Mouse (Mus musculus) left cerebral cortex, adult 18-20 months (tissue): ENCODE results near the gene Mroh3. TPM values are rescaled to one million over a fixed set of nuclear protein-coding genes. Genes with fewer than 3 reads are reported as not detected.
A peak's percentile ranks its signal among the peaks of the same experiment; 100 is the strongest.

Experiments
- DNase-seq, 2 experiments: peaks; one replicate each; pipeline ENCODE4 v3.0.0; 2021 to 2022; ENCODE audit warnings: low spot score in 2 of 2, mixed read lengths in 1 of 2
- long read RNA-seq, 2 experiments: library from polyadenylated mRNA; stranded (forward); transcript quantifications; one replicate each; pipeline ENCODE4 v2.0.0; 2021
- total RNA-seq, 2 experiments: library from RNA; stranded (reverse); gene quantifications; 2 replicates each; pipeline ENCODE4 v1.2.3; 2021

The Mroh3 gene
- 1 to 10 TPM in 1 of 2 experiments, under 1 TPM in 1; 0.42 to 1.1 TPM for total RNA-seq
- long read RNA-seq, experiment 1 = 0 reads
- long read RNA-seq, experiment 2 = 0 reads

DNA sequence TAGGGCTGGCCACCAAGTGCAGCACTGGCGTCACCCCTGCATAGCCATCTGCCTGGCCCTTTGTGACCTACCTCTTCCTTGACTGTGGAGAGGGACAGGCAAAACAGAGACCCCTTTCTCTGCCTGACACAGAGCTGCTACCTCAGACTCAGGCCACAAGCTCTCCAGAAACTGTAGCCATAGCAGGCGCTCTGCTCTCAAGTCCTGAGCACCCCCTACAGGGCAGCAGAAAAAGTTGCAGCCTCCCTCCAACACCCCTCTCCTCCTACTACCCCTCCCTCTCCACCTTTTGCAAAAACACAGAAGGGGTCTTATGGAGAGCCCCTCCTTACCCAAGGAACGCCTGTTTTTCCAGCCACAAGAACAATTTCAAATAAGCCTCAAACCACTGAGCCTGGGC lies at the start of gene Mroh3:
Mroh3 (minus strand) TSS at position 26 of the 400 bp plus-strand sequence.
- DNase-seq = peak in 1 of 2 experiments; percentile 37

GRCm38 (mm10) chr1:136260635-136261238 lies 48.1 kb upstream of the Mroh3 start, which contains the start of gene Gpr25:
Gpr25 (minus strand) TSS chr1:136260873.
- peak in 1 of 2 experiments; percentile 8 for DNase-seq

DNA sequence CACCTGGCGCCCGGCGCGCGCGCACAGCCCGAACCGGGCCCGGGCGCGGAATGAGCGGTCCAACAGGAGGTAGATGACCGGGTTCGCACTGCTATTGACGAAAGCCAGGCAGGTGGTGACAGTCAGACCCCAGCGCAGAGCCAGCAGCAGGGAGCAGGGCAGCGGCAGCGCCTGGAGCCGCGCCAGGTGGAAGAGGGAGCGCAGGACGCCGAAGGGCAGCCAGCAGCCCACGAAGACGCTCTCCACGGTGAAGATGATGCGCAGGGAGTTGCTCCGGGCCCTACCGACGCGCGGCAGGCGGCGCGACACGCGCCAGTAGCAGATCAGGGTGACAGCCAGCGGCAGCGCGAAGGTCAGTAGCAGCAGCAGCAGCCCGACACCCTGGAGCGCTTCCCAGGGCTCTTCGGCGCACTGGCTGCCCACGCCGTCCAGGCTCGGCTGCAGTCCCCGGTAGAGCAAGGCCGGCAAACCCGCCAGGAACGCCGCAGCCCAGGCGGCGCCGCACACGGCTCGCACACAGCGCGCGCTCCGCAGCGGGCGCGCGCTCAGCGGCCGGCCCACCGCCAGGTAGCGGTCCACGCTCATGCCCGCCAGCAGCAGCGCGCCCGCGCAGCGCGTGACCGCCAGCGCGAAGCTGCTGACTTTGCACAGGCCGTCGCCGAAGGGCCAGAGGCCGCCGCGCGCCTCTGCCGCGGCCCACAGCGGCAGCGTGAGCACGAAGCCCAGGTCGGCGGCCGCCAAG lies 47.4 kb upstream of the Mroh3 start:
- peak; percentile 65 to 83 for DNase-seq

GRCm38 (mm10) chr1:136259543-136259892 lies 46.9 kb upstream of the Mroh3 start:
- peak in 1 of 2 experiments; percentile 7 for DNase-seq

DNA sequence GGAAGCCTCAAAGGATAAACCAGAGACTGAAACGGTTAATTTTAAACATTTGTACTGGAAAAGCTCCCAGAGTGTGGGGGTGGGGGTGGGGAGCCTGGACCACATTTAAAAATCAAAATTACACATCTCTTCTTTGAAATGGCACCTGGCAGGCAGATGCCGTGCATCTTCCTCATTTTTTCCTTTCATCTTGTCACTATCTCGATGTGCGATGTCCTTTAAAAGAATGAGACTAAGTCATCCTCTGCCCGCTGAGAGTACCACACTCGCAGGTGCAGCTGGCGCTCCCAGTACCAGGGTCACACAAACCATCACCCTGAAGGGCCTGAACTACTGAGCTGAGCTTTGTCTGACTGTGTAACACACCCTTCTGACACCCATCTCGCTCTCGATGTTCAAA lies 45.9 kb upstream of the Mroh3 start:
- DNase-seq = no peak

- no peak for DNase-seq
Observed at GRCm38 (mm10) chr1:136255657-136256056, 43.0 kb upstream of the Mroh3 start.

- no peak for DNase-seq
Observed at GRCm38 (mm10) chr1:136255174-136255573, 42.5 kb upstream of the Mroh3 start.

DNA sequence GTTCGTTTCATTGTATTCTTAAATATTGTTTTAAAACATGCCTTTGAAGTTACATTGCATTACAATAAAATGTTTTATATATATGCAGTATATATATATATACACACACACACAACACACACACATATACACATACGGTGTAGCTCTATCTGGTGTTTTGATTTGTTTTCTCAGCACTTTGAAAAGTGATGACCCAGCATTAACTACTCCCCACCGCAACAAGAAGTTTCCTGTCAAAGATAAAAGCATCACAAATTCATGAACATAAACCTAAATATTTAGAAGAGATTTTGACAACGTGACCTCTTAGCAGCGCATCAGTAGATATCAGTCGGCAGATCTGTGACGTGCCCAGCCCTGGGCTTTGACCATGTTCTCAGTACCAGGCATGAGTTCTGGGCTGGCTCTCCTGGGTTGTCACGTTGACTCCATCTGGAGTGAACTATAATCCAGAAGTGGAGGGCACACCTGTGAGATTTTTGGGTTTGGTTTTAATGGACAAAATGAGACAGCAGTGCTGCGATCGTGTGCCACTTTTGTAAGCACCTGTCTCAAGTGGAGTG lies 42.0 kb upstream of the Mroh3 start:
- DNase-seq = no peak

DNA sequence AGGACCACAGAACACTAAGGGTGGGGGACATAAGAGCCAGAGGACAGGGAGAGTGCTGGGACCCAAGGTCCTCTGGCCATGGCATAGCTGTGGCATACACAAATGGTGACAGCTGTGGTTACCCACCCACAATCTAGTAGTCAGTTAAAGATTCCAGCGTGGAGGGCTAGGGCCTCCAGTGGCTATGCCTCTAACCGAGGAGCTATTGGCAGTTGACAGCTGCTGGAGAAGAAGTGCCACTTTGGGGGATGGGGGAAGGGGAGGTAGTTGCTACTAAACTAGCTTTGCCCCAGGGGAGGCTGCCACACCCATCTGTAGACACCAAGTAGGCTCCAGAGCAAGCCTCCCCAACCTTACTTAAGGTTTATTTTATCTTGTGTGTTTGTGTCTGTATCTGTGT lies 40.8 kb upstream of the Mroh3 start:
- no peak for DNase-seq

DNA sequence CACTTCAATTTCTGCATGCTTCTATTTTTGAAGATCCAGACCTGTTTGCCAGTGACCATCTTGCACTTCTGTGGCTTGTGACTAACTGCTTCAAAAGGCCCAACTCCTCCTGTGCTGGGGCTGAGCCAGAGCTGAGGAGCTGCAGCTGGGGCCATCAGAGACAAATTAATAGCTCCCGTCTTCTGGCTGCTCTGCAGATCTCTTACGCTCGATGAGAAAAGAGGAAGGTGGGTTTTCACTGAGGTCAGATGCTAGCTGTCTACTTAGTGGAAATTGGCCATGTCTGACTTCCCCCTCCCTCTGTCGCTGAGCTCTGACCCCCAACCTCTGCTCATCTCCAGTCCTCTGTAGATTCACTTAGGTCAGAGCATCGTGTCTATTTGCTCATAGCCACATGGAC lies 37.0 kb upstream of the Mroh3 start:
- no peak for DNase-seq

- no peak for DNase-seq
Observed at GRCm38 (mm10) chr1:136247393-136247792, 34.8 kb upstream of the Mroh3 start.

DNA sequence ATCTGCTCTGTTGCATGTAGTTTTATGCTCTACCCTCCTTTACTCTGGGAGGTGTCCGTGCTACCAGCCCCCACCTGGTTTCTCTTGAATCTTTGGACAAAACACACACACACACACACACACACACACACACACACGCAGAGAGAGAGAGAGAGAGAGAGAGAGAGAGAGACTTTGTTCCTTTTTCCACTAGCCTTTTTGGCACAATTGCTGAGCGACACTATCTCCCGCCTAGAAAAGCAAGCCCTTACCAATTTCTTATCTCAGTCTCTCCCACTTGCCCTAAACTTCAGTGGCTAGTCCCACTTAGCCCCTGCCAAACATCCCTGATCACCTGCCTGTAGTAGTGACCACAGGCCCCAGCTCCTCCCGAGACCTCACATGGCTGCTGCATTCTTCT lies 31.8 kb upstream of the Mroh3 start:
- DNase-seq = no peak

DNA sequence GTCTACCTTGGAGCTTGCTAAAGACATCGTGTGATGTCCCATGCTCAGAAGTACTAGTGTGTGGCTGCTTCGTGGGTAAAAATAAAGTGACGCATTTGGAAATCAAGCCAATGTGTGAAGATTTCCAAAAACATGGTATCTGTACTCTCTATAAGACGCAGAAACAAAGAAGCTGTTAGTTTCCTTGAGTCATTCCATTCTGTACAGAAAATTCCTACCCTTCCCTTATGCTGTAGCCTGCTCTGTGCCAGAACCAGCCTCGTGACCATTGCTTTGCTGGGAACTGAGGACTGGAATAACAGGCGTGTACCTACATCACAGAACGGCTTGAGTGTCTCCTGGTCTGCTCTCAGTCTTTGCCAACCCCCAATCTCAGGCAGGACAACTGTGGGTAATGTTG lies 29.2 kb upstream of the Mroh3 start:
- no peak for DNase-seq

GRCm38 (mm10) chr1:136238495-136238894 lies 25.9 kb upstream of the Mroh3 start:
- no peak for DNase-seq

DNA sequence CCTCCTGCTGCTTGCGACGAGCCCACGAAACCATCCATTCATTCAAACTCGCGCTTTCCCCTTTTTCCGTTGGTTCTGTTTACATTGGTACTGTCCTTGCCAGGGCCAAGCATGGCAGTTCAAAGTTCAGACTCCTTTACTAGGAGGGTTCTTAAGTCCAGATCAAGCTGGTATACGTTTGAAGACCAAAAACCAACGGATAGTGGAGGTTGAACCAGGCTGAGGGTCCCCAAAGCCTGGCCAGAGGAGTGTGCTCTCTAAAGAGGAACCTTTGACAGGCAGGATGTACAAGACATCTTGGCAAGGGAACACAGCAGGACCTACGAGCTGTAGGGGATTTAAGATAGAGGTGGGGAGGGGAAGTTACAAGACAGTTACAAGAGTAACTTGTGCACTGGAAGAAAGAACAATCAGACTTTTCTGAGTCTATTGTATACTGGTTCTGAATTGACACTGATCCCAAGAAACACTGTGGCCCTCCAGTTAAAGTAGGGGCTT lies 22.0 kb upstream of the Mroh3 start:
- DNase-seq = no peak

DNA sequence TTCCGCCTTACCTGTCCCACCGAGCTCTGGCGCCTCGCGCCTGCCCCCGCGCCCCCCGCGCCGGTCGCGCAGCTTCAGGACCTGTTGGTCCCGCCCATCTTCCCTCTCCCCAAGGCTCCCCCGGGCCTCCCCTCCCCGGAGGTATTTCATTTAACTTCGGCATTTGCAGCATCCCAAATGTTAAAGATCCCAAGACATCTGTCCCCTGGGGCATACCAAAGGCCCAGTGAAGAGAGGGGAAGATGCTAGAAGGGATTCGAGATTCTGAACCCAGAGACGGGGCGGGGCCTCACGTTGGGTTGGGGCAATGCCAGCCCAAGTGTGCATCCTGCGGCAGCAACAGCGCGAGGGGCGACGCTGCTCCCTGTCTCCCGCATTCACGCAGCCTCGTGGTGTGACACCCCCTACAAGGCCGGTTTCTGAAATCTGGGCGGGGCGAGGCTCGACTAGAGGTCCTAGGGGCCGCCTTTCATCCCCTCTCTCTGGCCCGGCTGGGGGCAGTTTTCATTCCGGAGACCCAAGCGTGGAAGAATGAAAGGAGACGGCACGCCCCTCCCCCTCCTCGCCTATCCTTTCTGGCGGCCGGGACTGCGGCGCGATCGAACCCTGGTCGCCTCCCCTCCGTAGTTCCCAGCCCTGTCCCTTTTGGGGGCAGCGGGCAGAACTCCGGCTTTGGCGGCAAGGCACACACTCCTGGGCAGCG lies 21.4 kb upstream of the Mroh3 start, which contains the start of gene Inava:
Inava (minus strand) TSS at position 373 of the 703 bp plus-strand sequence.
- peak; percentile 17 to 25 for DNase-seq

DNA sequence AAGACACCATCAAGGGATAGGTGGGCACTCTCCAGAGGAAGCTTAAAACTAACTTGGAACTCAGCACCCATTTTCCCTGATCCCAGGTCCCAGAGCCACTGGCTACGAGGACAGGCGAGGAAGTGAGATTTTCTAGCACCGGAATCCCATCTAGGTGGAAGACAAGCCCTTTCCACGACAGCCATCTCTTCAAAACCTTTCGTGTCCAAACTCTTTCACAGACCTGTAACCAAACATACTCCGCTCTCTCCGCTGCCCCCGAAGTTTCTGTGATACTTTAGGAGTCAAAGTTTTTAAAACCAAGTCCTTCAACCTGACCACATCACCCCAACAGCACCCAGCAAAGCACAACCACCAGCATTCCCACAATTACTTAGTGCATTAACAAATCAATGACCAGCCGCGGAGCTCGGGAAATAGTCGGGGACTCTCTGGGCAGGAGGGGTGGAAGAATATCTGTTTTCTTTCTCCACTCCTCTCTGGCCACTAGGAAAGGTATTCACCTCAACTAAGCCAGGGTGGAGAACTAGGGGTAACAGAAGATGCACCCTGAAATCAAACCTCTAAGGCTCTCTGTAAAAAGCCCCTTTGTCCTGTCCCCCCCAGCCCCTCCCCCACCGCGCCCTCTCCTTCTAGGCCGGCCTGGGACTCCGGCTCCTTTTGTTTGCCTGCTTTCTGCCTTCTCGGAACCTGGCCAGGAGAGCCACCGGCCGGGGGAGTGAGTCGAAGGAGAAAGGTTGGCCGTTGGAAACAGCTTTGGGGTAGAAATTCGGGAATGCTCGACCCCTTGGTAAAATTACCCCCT lies 20.6 kb upstream of the Mroh3 start:
- no peak for DNase-seq

GRCm38 (mm10) chr1:136232285-136232926 lies 19.8 kb upstream of the Mroh3 start:
- no peak for DNase-seq

DNA sequence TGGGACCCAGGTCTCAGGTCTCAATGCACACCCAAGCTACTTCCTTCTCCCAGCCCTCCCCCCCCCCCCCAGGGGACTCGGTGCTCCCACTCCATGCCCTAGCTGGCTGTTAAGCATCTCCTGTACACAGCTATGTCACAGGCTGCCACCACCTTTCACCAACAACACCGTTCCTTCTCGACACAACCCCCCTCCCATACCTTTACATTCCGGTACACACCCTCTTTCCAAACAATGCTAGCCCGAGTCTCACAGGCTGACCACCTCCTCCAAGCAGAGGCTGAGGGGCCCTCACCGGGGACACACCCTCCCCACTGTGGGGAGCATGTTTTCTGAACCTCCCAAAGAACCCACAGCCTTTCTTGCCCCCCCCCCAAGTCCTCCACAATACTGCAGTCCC lies 19.0 kb upstream of the Mroh3 start:
- no peak for DNase-seq

DNA sequence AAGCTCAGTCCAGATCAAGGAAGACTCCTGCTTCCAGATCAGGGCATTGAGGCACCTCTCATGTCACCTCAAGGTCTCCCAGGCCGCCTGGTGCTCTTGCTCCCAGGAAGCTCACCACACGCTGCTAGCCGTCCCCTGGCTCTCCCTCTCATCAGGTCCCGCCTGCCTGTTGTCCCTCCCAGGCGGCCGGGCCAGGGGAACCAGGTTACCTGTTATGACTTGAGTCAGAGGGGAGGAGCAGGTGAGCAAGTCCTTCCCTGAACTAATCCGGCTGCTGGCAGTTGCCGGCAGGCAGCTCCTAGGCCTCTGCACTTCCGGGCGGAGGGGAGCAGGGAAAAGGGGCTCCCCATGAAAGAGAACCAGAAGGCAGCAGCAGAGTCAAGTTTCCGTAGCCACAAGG lies 17.6 kb upstream of the Mroh3 start:
- DNase-seq = no peak
